In the genomic region with DNA sequence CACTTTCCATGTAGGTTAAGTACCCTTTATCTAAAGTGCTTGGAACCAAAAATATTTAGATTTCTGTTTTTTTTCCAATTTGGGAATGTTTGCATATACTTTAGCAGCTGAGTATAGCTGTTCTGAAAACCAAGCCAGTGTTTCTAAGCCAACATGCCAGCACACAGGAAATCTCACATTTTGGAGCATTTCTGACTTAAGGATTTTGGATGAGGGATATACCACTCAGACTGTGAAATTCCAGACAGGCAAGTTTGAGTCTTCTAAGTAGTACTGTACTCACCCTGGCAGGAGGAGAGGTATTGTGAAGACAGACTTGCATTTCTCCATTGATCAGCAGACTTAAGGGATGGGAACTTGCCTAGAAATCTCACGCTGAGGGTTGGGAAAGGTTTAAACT, we compare ENCODE assay signal across 15 mouse cellular contexts.
"Had no signal": no experiment of that assay in that cellular context is flagged by ENCODE, and none has a peak within 500 bp of the region (broad histone marks: within the 10 kb centered on the region; RNA-seq: fewer than 3 reads in every experiment).

No protein-coding gene starts in this region.

- H3K27me3 ChIP-seq: neural tube, embryonic 15.5 days; stomach, embryonic 15.5 days had no signal

- DNase-seq: retina, postnatal 1 day; right cerebral cortex, adult 18-20 months; right cerebral cortex, postnatal 14 days; right cerebral cortex, postnatal 25 days; right cerebral cortex, postnatal 4 days; spleen, adult 18-20 months; thymus, adult 18-20 months; thymus, adult 2 months; thymus, postnatal 14 days; thymus, postnatal 25 days; thymus, postnatal 36 days; thymus, postnatal 4 days had no signal

- H3K4me1 ChIP-seq: neural tube, embryonic 15.5 days; stomach, embryonic 15.5 days had no signal

- H3K36me3 ChIP-seq: neural tube, embryonic 15.5 days; stomach, embryonic 15.5 days had no signal

- H3K9me3 ChIP-seq: neural tube, embryonic 15.5 days; stomach, embryonic 15.5 days had no signal

- H3K27ac ChIP-seq: neural tube, embryonic 15.5 days; stomach, embryonic 15.5 days; stomach, postnatal 0 days had no signal

- H3K4me3 ChIP-seq: neural tube, embryonic 15.5 days; stomach, embryonic 15.5 days had no signal

- H3K4me2 ChIP-seq: neural tube, embryonic 15.5 days; stomach, embryonic 15.5 days had no signal

- H3K9ac ChIP-seq: neural tube, embryonic 15.5 days; stomach, embryonic 15.5 days had no signal
